Mouse (Mus musculus): ENCODE measurements around the gene Gal3st1. TPM values are rescaled to one million over a fixed set of nuclear protein-coding genes. Genes with fewer than 3 reads are reported as not detected.

Gal3st1 gene
- polyA plus RNA-seq, 1 experiment from 2014 or later, result 2.4 TPM

Other genes starting within 250 kb of the Gal3st1 start
- gene Osbp2, start 119.7 kb upstream of the Gal3st1 start, polyA plus RNA-seq (2015; fragmentation: Nextera tagmentation; extraction: Ambion mirVana), result 1.1 and 1.3 TPM in 2 replicates
- 0.49 and 1.2 TPM in 2 replicates for gene 4921536K21Rik, start 88.5 kb upstream of the Gal3st1 start, polyA plus RNA-seq (2015; fragmentation: Nextera tagmentation; extraction: Ambion mirVana)
- 9.1 and 12.6 TPM in 2 replicates for gene Dusp18, start 88.4 kb upstream of the Gal3st1 start, polyA plus RNA-seq (2015; fragmentation: Nextera tagmentation; extraction: Ambion mirVana)
- 9.4 and 9.9 TPM in 2 replicates for gene Slc35e4, start 69.0 kb upstream of the Gal3st1 start, polyA plus RNA-seq (2015; fragmentation: Nextera tagmentation; extraction: Ambion mirVana)
- gene Tcn2, start 51.5 kb upstream of the Gal3st1 start, polyA plus RNA-seq (2015; fragmentation: Nextera tagmentation; extraction: Ambion mirVana), result 48.5 and 55.9 TPM in 2 replicates
- 72.7 and 72.9 TPM in 2 replicates for gene Pes1, start 19.7 kb upstream of the Gal3st1 start, polyA plus RNA-seq (2015; fragmentation: Nextera tagmentation; extraction: Ambion mirVana)
- 0.24 and 0.37 TPM in 2 replicates for gene 4930556J24Rik, start 6.9 kb upstream of the Gal3st1 start, polyA plus RNA-seq (2015; fragmentation: Nextera tagmentation; extraction: Ambion mirVana)
- gene Sec14l4, start 47.8 kb downstream of the Gal3st1 start, polyA plus RNA-seq (2015; fragmentation: Nextera tagmentation; extraction: Ambion mirVana), result 0.81 and 0.94 TPM in 2 replicates
- gene Sec14l3, start 81.2 kb downstream of the Gal3st1 start, polyA plus RNA-seq (2015; fragmentation: Nextera tagmentation; extraction: Ambion mirVana), result 9.1 and 16.1 TPM in 2 replicates
- 5.6 and 5.9 TPM in 2 replicates for gene Mtfp1, start 111.8 kb downstream of the Gal3st1 start, polyA plus RNA-seq (2015; fragmentation: Nextera tagmentation; extraction: Ambion mirVana)
- gene Sec14l2, start 139.8 kb downstream of the Gal3st1 start, polyA plus RNA-seq (2015; fragmentation: Nextera tagmentation; extraction: Ambion mirVana), result 3.8 and 4.7 TPM in 2 replicates
- gene Rnf215, start 151.6 kb downstream of the Gal3st1 start, polyA plus RNA-seq (2015; fragmentation: Nextera tagmentation; extraction: Ambion mirVana), result 38.2 and 39.7 TPM in 2 replicates
- gene Ccdc157, start 176.7 kb downstream of the Gal3st1 start, polyA plus RNA-seq (2015; fragmentation: Nextera tagmentation; extraction: Ambion mirVana), result 14.4 and 16.6 TPM in 2 replicates
- gene Sf3a1, start 176.7 kb downstream of the Gal3st1 start, polyA plus RNA-seq (2015; fragmentation: Nextera tagmentation; extraction: Ambion mirVana), result 50.5 and 57.7 TPM in 2 replicates
- gene Tbc1d10a, start 203.2 kb downstream of the Gal3st1 start, polyA plus RNA-seq (2015; fragmentation: Nextera tagmentation; extraction: Ambion mirVana), result 56.1 and 56.2 TPM in 2 replicates
- 13.1 and 14.0 TPM in 2 replicates for gene Castor1, start 234.6 kb downstream of the Gal3st1 start, polyA plus RNA-seq (2015; fragmentation: Nextera tagmentation; extraction: Ambion mirVana)

All from embryonic facial prominence, embryonic 15.5 days (tissue).